Mouse (Mus musculus) gonadal fat pad, adult 2 months (tissue): ENCODE measurements at regions not wholly inside any gene's neighbourhood (a gene's known extent, or its start where the extent isn't known, plus 50 kb on each side); places are given as distances from the start of the nearest gene placed in this dataset.

Experiments
- DNase-seq: peaks from one replicate; pipeline ENCODE4 v3.0.0-alpha.2; 2012; ENCODE audit warnings: low read depth

DNA sequence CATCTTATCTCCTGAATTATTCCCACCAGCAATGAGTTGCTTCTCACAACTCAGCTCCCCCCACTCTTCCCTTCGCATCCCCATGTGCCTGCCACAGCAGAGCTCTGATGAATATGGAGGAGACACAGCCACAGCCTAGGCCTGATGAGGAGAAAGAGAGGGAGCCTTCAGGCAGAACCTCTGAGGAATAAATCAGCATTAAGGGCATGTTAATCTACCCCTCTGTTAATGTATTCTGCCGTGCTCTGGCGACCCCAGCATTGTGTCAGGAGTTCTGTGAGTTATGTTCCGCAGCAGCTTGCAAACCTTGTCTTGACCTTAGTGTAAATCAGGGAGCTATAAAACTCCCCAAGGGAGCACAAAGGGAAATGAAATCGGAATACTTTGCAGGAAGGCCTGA is 104.0 kb upstream of the Nsun2 start:
- no peak for DNase-seq

DNA sequence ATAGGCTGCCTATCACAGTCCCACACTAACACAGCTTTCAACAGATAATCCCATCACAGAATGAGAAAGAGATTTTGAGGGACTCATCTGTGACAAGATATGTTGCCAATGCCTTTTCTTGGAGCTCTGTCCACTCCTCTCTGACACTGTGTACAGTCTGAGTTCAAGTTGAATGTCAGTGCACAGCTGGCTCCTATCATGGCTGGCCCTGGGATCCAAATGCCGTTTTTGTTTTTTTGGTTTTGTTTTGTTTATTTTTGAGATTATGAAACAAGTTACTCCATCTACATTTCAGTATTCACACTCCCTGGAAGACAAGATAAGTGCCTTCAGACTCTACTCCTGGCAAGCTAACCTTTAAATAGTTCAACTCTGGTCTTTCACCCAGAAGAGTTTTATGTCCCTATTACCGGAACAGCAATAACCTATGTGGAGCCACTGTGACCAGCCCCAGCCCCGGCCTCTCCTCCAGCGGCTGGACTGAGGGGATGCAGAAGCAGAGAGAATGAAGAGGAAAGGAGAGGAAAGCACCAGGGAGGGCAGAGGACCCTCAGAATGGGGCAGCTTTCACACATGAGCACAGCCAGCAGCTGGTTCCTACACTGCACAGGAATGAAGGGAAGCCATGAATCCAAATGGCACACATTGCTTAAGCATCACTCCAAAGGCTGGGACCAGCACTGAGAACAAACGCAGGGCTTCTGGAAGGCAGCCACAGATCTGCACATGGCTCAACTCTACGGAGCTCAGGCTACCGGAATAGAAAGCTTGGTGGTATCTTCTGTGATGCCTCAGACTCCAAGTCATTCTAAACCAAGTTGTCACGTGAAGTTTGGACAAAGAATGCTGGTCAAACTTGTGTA is 99.9 kb upstream of the Nsun2 start:
- DNase-seq, result no peak

DNA sequence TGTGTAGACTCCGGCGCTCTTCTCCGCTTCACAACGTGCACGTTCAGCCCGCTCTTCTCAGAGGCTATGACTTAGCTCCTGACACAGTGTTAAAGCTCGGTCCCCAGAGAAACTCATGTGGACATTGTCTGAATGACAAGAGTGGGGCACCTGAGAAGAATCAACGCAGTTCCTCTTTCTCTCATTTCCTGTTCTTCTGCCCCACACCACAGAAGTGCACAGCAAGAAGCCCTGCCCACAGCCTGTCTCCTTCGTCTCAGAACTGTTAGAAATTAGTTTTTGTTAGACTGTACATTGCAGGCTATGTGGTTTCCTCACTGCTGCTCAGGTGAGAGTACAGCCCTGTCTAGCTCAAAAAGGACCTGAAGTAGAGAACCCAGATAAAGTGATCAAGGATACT is 94.1 kb upstream of the Nsun2 start:
- DNase-seq, result no peak

DNA sequence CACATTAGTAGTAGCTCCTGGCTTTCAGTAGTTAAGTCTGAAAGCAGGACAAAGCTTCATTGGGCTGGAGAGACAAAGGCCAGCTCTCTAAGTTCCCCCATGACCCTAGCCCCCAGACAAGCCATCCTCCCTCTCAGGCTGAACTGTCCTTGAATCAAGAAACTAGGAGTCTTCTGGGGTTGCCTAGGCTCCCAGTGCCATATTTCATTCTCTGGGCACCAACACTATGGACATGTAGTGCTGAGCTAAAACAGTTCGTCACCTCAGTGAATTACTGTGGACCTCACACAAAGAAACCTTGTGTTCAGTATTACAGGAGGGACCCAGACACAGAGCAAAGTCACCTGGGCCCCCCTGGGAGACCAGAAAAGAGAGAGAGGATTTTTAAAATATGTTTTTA is 91.7 kb upstream of the Nsun2 start:
- DNase-seq, result no peak

DNA sequence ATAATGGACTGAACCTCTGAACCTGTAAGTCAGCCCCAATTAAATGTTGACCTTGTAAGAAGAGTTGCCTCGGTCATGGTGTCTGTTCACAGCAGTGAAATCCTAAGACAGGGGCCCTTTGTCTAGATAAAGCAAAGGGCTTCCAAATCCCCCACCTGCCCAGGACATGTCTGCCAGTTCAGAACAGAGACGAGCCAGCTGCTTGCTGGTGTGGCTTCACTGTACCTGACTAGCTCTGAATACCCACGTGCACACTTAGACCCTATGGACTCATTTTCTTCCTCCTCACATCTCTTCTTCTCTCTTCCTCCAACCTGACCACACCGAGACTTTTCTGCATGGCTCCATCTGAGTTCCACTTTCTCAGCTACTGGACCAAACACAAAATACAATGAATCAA is 87.9 kb upstream of the Nsun2 start:
- no peak for DNase-seq
